Mouse (Mus musculus): ENCODE data around the gene Gm49405. TPM values are rescaled to one million over a fixed set of nuclear protein-coding genes. Genes with fewer than 3 reads are reported as not detected.
"Not testable (repeated sequence)": the region's sequence is repeated elsewhere in the genome, so short reads cannot be mapped to it uniquely, and the experiment has no call there.

Gm49405 gene
- 1 to 10 TPM; 1.5 to 2.2 TPM for total RNA-seq (2021)
- long read RNA-seq, experiment 1 = 0 reads
- long read RNA-seq, experiment 2 = 0 reads

DNA sequence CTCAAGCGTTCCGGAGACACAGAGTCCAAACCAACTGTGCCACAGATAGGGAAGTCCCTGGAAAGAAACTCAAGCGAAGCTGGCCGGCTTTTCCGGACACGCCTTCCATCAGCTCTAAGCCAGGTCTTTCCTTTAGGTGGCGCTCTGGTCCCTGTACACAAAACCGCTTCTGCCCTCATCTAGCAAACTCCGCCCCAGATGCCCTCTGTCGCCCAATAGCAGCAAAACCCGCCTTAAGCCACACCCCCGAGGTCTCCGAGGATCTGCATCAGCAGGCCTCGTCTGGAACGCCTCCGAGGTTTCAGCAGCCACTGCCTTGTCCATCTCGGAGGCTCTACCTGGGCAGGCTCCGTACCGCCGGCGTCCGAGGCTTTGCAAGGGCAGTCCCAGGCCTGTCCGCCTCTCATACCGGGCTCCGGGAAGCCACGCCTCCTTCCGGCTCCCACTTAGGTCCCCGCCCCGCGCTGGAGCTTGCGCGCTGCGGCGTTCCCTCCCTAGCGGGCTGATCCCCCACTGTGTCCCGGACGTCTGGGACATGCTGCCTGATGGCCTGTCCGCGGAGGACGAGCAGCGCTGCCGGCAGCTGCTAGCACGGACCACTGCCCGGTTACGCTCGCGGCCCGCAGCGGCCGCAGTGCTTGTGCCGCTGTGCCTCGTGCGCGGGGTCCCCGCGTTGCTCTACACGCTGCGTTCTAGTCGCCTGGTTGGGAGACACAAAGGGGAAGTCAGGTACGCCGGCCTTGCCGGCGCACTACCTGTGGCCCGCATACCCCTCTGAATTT, at the start of gene Gm49405, which contains the start of gene Nudt8:
Gm49405 (plus strand) TSS at position 508 of the 782 bp plus-strand sequence.
Nudt8 (plus strand) TSS at position 462 of the 782 bp plus-strand sequence.
- DNase-seq (ENCODE audit: low spot score in 2 of 2) = peak; percentile 96 to 98

DNA sequence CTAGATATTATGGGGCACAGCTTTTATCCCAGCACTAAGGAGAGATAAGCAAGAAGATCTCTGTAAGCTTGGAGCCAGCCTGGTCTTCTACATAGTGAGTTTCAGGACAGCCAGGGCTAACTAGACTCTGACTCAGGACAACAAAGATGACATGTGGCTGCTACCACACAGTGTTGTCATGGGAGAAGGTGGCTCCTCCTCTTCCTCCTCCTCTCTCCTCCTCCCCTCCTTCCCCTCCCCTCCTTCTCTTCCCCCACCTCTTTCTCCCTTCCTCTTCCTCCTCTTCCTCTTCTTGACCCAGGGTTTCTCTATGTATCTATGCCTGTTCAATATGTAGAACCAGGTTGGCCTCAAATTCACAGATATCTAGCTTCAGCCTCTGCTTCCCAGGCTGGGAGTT, 49.0 kb upstream of the Gm49405 start:
- no peak for DNase-seq (ENCODE audit: low spot score in 2 of 2)

DNA sequence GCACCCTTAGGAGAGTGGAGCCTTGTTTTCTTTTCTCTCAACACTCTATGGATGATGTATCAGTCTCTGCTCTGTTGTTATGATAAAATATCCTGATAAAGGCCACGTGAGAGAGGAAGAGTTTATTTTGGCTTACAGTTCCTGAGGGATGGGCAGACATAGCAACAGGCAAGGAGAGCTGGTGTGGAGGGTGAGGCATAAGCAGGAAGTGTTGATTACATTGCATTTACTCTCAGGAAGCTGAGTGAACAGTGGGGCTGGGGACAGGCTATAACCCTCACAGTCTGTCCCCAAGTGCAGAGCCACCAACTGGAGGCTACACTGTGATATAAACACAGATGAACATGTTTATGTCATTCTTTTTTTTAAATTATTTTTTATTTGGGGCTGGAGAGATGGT, 48.3 kb upstream of the Gm49405 start:
- no peak for DNase-seq (ENCODE audit: low spot score in 2 of 2)

DNA sequence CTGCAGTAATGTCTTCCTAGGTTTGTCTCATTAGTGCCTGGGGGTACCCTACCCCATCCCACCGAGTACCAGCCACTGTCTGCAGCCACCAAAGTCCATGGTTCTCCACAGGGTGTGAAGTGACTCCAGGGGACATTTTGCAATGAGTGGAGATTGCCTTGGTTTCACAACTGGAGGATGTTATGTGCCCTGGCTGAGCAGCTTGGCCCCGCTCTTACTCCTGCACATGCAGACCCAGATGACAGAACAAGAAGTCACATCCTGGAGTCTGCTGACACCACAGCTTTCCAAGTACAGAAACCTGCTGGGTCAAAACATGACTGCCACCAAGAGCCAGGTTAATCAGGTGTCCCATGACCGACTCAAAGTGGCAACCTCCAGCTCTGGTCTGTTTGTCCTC, 45.4 kb upstream of the Gm49405 start:
- no peak for DNase-seq (ENCODE audit: low spot score in 2 of 2)

DNA sequence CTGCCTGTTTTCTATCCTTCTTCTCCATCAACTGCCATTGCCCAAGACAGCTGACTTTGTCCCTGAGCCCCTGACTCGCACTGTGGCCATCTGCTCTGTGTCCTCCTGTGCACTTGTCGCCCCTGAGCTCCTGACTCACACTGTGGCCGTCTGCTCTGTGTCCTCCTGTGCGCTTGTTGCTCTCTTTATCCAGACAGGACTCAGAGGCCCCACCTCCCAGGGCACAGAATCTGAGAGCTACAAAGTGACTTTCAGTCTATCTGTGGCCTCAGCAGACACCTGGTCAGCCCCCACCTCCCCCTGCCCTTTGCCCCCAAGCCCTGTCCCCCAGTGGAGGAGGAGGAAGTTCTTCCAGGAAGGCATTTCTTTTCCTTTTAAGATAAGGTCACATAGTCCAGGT, 44.6 kb upstream of the Gm49405 start:
- no peak for DNase-seq (ENCODE audit: low spot score in 2 of 2)

DNA sequence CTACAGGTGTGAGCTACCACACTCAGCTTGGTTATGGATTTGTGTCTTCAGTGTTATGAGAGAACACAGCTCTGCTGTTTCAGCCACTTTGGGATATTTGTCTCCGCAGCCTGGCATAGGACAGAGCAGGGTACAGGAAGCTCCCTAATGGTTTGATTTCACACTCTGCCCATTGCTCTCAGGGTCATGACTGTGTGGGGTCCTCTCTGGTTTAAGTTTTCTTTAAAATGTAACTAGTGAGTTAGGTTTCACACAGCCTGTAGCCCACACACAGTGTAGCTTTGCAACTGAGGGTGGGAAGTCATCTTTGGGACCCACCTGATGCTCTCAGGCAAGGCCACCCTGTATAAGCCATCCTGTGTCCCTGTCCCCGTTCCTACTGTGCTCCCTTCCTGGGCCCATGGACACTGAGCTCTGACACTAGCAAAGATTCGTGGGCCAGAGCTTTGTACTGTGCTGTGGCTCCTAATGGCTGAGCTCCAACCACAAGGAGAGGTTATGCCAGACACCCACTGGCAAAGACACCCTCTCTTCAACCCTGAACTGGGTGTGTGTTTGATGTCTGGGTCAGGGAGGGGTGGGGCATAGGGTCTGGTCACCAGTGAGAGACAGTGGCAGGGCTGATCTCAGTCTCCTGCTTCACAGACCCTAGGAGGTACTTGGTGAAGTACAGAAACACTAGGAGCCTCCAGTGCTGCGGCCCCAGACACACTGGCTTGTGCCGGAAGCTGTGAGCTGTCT, 43.0 kb upstream of the Gm49405 start:
- not testable (repeated sequence) for DNase-seq (ENCODE audit: low spot score in 2 of 2)

DNA sequence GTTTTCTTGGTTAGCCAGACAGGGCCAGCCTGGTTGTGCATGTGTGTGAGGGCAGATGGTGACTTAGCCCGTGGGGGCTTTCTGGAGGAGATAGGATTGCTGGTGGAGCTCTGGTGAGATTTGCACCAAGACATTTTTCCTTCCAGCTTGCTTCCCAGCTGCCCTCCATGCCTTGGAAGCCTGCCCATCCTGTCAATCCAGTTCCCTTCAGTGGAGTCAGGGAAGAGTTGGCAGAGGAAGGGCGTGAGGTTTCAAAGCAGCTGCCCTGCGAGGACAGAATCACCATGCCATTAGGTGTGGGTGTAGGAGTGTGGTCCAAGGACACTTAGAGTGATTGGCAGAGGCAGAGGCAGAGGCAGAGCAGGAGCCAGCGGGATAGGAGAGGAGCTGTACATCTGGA, 42.0 kb upstream of the Gm49405 start, which contains the start of gene Aldh3b3:
Aldh3b3 (plus strand) TSS at position 176 of the 400 bp plus-strand sequence.
- peak in 1 of 2 experiments; percentile 12 for DNase-seq (ENCODE audit: low spot score in 2 of 2)

DNA sequence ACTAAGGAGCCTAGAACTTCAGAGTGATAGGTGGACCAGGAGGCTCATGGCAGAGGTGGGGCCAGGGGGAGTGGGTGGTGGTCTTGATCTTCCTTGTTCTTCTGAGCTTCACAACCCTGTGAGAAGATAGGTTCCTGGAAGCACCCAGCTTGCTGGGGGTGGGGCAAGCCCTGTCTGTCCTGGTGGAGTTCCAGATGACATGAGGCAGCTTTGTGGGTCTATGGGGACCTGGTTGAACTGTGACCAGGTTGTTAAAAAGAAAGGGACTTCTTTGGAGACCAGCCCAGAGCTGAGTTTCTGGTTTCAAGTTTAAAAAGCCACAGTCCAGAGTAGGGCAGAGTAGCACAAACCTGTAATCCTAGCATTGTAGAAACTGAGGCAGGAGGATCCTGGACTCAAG, 41.4 kb upstream of the Gm49405 start:
- DNase-seq (ENCODE audit: low spot score in 2 of 2) = no peak

DNA sequence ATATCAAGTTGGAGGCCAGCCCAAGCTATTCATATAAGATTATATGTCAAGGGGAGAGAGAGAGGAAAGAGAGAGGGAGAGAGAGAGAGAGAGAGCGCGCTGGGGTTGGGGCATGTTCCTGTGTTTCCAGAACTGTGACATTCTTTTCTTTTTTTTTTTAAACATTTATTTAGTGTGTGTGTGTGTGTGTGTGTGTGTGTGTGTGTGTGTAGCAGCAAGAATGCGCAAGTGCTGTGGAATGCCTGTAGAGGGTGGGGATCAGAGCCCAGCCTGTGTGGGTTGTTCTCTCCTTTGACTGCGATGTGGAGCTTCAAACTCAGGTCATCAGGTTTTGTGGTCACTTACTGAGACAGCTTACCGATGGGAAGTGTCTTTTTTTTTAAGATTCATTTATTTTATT, 40.2 kb upstream of the Gm49405 start:
- no peak for DNase-seq (ENCODE audit: low spot score in 2 of 2)

DNA sequence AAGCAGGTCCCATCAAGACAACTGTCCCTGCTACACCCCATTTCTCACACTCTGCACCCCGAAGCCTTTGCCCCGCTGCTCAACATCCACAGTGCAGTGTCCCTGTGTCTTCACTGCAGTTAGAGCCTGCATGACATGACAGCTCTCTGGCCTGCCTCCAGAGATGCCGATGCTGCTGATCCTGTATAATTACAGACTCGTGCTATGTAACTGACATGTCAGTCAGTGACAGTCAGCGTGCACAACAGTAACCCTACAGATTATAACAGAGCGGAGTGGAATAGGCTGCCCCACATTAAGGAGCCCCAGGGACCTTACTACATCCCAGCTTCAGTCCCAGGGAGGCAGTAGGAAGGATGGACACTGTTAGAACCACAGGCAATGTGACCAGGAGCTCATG, 38.6 kb upstream of the Gm49405 start:
- not testable (repeated sequence) for DNase-seq (ENCODE audit: low spot score in 2 of 2)

DNA sequence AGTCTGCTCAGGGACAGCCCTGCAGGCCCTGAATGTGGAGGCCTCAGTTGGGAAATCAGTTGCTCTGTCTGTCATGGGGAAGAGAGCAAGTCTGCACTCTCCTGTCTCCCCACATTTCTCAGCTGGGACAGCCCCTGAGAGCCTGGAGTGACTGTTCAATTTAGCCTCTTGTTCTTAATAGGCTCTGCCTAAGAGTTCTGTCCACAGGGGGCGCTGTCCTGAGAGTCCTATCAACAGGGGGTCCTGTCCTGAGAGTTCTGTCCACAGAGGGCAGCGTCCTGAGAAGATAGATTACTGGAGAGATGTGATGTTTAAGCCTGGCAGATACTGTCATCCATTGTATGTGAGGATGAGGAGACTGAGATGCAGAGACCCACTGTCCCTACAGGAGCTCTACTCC, 38.0 kb upstream of the Gm49405 start:
- DNase-seq (ENCODE audit: low spot score in 2 of 2) = no peak

DNA sequence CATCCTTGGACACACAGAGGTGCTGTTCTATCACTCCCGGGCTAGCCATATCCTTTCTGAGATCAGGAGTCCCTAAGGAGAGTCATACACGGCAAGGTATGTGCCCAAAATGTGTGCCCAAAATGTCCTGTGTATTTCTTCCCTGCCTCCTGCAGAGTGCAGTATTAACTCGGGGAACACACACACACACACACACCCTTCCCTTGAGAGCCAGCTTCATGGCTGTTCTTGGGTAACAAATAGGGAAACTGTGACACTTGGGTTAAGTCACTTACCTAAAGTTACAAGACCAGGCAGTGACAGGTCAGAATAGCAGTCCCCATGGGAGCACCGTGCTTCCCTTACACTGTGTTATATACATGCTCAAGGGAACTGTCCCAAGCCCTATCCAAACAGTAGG, 36.4 kb upstream of the Gm49405 start:
- no peak for DNase-seq (ENCODE audit: low spot score in 2 of 2)

DNA sequence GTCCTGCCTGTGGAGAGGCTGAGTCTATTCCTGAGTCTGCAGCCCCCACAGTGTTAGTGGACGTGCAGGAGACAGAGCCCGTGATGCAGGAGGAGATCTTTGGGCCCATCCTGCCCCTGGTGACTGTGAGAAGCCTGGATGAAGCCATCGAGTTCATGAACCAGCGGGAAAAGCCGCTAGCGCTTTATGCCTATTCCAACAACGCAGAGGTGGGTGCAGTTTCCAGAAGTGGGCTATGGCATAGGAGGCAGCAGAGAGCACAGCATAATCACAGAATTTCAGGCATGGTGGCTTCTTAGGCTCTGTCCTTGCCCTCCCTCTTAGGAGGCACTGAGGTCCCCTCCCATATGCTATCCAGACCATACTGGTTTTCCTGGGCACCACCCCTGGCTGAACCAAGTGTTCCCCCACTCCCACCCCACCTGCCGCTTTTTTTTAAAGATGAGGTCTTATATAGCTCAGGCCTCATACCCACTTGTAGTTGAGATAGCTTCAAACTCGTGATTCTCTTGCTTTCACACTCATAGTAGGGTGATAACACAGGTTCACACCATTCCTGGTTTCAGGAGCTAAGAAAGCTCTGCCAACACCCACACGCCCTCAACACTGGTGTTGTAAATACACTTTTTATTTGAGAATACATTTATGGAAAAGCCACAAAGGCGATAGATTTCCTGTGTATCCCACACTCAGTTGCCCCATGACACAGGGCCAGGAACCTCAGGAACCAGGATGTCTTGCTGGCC, 33.9 kb upstream of the Gm49405 start:
- DNase-seq (ENCODE audit: low spot score in 2 of 2) = no peak

DNA sequence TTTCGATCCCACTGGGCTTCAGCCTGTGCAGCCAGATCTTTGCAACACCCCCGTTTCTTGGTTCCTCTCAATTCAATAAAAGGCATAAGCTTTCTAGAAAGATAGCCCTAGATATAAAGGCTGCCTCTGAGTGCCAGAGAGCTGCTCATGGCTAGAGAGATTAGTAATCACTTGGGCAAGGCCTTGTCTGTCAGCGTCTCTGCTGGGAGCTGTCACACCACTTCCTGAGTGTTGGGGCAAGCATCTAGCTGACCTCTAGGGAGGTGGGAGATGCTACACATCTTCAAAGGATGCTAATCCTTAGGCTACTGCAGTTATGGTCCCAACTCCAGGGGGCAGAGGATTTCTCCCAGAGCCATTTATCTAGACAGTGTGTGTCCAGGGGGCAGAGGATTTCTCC, 33.2 kb upstream of the Gm49405 start:
- no peak for DNase-seq (ENCODE audit: low spot score in 2 of 2)

DNA sequence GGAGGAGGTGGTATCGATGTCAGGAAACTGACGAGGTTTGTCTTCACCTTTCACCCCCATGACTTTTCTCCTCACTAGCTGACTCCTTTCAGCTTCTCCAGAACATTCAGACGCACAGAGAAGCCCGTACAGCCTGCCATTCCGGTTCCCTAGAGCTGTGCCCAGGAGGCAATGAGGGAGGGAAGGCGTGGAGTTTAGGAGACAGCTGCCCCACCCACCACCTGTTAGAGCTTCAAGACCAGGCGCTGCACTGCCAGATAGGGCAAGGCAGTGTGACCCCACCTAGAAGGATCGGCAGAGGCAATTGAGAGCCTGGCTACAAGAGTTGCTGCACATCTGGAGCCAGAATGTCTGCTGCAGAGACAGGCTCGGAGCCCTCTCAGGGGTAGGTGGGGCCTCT, 28.2 kb upstream of the Gm49405 start, which contains the start of gene Aldh3b2:
Aldh3b2 (plus strand) TSS at position 100 of the 400 bp plus-strand sequence.
- no peak for DNase-seq (ENCODE audit: low spot score in 2 of 2)

DNA sequence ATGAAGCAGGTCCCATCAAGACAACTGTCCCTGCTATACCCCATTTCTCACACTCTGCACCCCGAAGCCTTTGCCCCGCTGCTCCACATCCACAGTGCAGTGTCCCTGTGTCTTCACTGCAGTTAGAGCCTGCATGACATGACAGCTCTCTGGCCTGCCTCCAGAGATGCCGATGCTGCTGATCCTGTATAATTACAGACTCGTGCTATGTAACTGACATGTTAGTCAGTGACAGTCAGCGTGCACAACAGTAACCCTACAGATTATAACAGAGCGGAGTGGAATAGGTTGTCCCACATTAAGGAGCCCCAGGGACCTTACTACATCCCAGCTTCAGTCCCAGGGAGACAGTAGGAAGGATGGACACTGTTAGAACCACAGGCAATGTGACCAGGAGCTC, 25.8 kb upstream of the Gm49405 start:
- not testable (repeated sequence) for DNase-seq (ENCODE audit: low spot score in 2 of 2)

DNA sequence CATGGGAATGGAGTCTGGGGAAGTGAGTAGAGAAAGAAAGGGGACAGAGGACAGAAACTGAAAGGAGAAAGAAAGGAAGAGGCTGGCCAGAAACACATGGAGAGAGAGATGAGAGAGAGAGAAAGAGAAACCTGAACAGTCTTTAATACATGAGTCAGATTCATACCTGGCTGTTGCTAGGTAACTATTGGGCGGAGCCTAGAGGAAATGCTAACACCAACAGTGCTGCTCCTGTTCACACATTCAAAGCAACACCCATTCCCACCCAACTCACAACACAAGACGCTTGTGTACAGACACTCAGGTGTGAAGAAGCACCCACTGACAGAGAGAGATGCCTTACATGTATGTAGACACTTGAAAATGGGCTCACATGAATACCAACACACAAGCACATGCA, 24.6 kb upstream of the Gm49405 start:
- DNase-seq (ENCODE audit: low spot score in 2 of 2) = no peak

DNA sequence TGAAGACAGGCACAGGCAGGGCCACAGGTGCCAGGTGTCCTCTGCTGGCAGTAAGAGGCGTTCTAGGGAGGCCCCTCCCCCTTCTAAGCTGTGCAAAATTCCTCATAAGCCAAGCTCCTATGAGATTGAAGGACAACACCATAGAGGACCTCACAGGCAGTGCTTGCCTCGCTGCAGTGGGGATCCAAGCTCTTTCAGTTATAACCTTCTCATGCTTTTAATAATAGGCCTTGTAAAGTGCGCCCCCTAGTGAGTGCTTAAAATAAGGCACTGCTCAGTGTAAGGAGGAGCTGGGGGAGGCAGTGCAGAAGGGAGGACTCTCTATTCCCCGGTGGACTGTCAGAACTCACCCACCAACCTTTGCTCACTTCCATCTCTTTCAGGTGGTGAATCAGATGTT, 20.1 kb upstream of the Gm49405 start:
- DNase-seq (ENCODE audit: low spot score in 2 of 2) = peak; percentile 77 to 88

DNA sequence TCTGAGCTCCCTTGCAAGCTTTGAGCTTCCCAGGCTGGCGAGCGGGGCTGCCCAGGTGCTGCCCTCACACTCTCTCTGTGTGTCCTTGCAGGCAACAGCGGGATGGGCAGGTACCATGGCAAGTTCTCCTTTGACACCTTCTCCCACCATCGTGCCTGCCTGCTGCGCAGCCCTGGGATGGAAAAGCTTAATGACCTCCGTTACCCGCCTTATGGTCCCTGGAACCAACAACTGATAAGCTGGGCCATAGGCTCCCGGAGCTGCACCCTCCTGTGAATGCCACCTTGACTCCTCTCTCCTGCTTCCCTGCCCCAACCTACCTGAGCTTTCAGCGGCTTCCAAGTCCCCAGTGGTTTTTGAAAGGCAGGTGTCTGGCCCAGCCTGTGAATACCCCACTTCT, 19.5 kb upstream of the Gm49405 start:
- DNase-seq (ENCODE audit: low spot score in 2 of 2) = no peak

DNA sequence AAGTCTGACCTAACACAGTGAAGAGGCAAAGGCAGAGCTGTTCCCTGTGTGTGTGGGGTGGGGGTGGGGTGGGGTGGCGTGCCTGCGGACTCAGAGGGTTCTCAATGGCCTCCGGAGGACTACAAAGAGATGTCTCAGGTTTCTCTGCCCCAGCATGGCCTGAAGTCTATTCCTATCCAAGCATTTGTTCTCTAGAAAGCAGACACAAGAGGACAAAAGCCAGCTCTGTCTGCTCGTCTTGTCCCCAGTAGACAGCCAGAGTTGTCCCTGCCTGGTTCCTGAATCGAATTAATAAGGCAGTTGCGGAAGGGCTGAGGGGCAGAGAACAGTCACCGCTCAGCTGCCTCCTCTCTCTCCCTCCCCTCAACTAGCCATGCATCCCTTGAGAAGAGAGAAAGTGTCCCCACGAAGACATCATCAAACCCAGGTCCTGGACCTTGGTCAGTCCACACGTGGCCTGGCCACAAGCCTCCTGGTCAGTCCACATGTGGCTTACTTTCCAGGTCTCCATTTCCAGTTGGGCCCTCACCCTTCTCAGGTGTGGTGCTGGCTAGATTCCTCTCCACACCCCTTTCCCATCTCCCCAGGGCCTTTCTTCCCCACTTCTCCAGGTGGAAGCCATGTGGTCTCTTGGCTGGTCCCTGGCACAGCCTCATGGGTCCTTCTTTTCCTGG, 16.8 kb upstream of the Gm49405 start:
- DNase-seq (ENCODE audit: low spot score in 2 of 2) = no peak

DNA sequence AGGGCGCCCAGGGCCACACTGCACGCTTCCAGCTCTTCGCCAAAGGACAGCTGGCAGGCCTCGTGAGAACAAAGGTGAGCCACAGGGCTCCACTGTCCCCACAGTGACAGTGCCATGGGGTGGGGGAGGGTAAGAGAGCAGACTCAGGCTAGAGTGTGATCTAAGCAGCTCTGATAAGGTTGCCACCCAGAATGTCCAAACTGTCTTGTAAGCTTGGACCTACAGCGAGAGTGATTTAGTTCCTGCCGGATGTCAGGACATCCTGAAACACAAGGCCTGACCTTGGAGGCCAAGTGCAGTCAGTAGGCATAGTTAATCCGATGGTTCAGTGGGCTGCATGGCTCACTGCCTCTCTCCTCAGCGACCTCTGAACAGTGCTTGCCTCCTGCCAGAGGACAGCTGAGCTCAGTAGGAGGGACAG, 15.2 kb upstream of the Gm49405 start:
- DNase-seq (ENCODE audit: low spot score in 2 of 2) = no peak
